Mouse (Mus musculus) fibroblast of lung, adult 2 months (primary cell): Measurements from ENCODE around the gene Acsf2.
A peak's percentile ranks its signal among the peaks of the same experiment; 100 is the strongest.
"Not testable (repeated sequence)": the region's sequence is repeated elsewhere in the genome, so short reads cannot be mapped to it uniquely, and the experiment has no call there.

ENCODE experiments used
- DNase-seq: peaks from one replicate; pipeline ENCODE4 v3.0.0-alpha.2; 2011; ENCODE audit warnings: low read depth

Acsf2 gene

DNA sequence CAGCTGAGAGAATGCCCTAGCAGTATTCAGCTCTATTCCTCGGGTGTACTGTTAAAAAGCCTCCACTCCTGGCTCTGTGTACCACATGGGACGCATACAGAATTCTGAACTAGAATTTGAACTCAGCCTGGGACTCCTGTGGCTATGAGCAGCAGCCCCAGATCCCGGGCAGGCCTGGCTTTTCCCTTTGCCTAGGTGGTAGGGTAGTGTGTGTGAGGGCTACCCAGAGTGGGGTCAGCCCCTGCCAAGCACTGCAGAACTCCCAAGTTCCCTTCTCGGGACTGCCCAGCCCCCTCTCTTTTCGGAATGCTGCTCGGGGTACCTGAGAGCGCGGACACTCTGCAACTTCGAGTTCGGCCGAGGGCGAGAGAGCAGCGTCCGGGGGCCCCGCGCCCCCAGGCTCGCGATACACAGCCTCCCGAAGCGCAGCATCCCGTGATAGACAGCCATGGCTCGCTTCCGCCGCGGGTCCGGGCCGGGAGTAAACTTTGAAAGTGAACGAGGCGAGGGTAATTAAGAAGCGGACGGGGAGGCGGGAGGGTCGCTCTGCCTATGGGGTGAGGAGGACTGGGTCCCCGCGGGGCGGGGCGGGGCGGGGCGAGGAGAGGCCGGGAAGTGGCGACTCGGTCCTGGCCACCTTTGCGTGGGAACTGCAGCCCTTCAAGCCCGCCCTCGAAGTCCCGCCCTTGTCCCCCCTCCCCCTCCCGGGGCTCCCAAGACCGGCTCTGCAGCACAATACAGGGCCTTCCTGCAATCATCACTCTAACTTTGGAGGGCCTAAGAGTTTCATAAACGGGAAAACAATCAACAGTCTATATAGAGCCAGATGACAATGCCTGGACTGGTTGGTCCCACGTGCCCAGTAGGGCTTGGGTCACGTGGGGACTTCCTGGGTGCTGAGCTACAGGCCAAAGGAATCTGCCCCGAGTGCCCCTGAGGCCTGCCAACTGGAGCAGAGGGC, at the start of gene Acsf2:
Acsf2 (minus strand) TSS at position 551 of the 961 bp plus-strand sequence.
- peak; percentile 52 for DNase-seq

DNA sequence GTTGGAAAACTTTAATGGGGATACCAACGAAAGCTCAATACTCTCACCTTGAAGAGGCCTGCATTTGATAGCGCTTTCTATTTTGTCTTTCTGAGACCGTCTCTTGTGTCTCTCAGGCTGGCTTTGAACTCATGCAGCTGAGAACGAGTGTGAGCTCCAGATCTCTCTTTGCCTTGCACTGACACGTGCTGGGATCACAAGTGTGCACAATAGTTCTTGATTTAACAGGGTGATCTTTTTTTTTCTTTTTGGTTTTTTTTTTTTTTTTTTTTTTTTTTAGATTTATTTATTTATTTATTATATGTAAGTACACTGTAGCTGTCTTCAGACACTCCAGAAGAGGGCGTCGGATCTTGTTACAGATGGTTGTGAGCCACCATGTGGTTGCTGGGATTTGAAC, 49.6 kb upstream of the Acsf2 start:
- DNase-seq = not testable (repeated sequence)

DNA sequence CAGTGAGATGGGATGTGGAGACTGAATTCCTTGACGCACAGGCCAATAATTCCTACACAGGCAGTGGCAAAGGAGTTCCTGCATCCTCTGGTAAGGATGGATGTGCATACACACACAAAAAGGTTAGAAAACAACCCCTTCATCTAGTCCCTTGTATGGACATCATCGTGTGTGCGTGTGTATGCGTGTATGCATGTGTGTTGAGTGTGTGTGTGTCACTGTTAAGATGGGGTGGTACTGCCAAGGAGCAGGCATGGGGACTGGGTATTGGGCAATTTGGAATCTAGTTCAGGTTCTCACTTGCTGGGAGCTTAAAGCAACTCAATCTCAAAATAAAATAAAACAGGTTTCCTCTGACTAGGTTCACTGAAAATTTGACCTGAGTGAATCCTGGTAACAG, 44.8 kb upstream of the Acsf2 start:
- no peak for DNase-seq

DNA sequence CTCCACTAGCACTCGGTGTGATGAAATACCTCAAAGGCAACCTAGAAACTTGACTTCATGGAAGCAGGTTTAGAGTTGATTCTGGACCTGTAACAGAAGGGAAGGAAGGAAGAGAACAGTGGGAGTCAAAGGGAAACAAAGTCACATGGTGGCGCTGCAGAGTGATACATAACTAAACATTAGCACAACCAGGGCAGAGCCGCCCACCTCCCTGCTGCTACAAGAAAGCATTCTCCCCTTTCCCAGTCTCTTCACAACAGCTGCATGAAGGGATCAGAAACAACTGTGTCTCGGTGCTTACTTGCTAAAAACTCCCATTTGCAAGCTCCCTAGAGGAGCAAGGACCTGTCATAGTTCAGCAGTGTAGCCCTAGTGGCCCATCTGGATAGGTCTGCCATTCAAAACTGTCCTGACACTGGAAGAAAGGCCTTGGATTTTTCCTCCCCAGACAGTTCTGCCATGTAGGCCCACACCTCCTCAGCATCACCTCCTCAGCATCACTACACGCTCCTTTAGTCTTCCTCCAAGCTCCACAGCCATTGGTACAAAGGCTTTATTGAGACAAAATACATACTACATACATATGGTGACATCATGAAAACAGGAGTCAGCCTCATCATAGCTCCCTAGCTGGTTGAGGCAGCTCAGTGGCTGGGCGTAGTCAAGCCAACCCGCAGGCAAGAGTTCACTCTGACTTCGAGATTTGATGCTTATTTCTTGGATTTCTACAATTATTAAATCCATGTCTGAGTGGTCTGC, 43.0 kb upstream of the Acsf2 start:
- no peak for DNase-seq

DNA sequence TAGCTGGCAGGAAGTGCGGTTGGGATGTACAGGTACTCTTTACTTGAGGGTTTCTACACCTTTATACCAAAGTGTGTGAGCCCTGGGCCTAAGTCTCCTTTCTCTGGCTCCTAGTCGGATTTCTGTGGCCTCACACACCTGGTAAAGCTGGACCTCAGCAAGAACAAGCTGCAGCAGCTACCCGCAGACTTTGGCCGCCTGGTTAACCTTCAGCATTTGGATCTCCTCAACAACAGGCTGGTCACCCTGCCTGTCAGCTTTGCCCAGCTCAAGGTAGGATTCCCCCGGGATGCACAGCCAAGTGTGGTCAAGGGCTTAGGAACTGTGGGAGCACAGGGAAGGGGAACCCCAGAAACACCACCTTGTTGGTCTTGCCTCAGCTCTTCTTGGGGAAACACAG, 32.8 kb upstream of the Acsf2 start:
- DNase-seq = no peak

DNA sequence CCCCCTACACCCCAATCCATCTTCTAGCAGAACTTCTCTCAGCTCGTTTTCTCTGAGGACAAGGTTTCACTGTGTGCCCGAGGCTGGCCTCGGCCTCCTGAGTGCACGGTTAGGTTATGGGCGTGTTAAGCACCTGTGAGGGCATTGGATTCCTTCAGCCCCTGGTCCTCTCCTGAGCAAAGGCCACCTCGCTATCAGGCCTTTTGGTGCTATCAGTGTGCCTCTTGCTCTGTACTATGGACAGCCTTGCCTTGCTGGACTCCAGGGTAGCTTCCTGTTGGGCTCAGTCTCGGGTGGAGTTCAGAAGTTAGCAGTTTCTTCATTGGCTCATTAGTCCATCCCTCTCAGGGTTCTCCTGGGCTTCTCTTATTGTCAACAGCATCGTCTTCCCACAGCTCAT, 31.3 kb upstream of the Acsf2 start:
- DNase-seq = no peak

DNA sequence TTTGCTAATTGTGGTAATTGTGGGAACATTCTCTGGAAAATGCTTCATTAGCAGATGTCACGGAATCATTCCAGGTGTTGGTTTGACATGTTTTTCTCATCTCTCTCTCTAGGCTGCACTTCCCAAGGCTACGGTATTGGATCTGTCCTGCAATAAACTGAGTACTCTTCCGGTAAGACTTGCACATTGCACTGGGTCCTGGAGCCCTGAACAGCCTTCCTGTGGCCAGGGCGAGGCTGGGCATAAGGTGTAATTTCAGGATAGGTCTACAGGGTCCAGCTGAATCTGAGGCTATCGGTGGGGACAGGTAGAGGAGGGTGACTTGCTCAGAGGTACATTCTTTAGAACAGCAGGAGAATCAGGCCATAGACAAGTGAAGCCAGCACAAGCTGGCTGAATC, 30.3 kb upstream of the Acsf2 start:
- no peak for DNase-seq

DNA sequence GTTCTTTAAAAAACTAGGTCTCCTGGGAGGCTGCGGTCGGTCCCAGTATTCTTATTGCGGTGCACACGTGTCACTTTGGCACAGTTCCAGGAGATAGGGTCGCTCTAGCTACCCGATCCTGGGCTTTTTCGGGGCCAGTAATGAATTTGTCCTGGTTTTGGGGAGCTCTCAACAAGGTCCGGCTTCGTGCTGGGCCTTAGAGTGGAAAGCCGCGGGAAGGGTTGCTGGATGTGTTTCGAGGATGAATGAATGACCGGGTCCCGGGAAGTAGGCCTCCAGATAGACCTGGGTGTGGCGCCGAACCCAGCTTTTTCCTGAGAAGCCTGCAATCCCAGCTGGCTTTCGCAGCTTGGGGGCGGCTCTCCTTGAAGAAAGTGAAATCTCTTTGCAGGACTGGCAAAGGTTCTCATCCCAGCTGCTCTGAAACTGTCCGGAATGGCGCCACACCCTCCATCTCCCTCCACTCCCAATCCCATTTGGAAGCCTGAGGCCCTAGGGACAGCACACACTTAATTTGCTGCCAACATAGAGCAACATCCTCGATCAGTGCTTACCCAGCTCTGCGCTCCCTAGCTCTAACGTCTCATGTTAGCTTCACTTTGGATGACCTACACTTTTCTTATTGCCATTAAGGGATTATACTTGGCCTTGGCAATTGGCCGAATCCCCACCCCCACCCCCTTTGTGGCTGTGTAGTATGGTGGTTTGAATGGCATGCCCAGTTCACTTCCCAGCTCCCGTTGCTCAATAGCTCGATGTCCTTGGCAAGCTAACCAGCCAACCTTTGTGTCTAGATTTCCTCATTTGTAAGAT, 28.7 kb upstream of the Acsf2 start:
- DNase-seq = no peak

DNA sequence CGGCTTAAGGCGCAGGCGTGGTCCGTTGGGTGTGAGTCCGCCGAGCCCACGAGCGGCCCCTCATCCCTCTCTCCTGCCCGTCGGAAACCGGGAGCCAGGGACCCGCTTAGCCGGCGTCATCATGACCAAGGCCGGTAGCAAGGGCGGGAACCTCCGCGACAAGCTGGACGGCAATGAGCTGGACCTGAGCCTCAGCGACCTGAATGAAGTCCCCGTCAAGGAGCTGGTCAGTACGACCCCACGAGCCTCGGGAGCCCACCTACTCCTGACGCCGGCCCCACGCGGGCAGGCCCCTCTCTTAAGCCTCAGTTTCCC, 28.2 kb upstream of the Acsf2 start:
- DNase-seq = no peak

DNA sequence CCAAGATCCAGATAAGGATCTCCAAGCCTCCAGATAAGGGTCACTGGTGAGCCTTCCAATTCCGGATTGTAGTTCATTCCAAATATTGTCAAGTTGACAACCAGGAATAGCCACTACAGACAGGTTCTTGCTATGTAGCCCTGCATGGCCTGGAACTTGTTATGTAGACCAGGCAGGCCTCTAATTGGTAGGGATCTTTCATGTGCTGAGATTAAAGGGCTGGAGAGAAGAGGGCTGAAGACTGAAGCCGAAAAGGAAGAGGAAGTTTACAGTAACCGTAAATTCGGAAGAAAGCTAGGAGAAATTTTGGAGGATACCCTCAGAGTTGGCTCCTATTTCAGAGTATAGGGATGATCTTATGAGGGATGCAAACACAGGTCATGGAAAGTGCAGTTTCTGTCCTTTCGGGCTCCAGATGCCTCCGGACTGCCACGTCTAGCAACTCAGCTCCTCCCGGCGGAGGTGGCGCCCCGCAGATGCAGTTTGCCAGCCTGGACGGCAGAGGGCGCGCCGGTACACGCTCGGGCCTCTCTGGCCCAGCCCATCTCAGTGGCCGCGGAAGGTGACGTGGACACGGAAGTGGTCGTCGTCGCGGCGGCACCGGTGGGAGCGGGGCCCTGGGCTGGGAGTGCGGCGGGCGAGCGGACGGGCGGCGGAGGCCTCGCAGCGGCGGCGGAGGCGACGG, 27.7 kb upstream of the Acsf2 start, which contains the start of gene Lrrc59:
Lrrc59 (plus strand) TSS at position 569 of the 685 bp plus-strand sequence.
- DNase-seq = peak; percentile 81

DNA sequence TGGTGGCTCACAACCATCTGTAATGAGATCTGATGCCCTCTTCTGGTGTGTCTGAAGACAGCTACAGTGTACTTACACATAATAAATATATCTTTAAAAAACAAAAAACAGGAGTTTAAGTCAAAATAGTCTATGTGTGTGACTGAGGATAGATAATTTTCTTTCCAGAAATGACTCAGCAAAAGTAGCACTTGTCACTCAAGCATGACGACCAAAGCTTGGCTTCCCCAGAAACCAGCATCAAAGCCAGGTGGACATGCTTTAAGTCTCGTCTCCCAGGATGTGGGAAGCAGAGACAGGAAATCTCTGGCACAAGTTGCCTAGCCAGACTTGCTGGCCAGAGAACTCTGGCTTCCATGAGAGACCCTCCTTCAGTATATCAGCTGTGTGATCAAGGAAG, 20.5 kb upstream of the Acsf2 start:
- no peak for DNase-seq

DNA sequence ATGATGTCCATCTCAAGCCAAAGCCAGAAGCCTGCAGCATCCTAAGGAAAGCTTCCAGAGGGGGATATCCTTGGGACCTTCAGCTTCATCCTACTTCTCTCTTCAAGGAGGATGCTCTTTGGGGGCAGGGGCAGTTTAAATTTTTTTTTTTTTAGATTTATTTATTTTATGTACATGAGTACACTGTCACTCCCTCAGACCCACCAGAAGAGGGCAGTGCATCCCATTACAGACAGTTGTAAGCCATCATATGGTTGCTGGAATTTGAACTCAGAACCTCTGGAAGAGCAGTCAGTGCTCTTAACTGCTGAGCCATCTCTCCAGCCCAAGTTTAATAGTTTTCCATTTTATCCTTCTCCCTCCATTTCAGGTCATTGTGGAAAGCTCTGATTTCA, 19.8 kb upstream of the Acsf2 start:
- DNase-seq = no peak

DNA sequence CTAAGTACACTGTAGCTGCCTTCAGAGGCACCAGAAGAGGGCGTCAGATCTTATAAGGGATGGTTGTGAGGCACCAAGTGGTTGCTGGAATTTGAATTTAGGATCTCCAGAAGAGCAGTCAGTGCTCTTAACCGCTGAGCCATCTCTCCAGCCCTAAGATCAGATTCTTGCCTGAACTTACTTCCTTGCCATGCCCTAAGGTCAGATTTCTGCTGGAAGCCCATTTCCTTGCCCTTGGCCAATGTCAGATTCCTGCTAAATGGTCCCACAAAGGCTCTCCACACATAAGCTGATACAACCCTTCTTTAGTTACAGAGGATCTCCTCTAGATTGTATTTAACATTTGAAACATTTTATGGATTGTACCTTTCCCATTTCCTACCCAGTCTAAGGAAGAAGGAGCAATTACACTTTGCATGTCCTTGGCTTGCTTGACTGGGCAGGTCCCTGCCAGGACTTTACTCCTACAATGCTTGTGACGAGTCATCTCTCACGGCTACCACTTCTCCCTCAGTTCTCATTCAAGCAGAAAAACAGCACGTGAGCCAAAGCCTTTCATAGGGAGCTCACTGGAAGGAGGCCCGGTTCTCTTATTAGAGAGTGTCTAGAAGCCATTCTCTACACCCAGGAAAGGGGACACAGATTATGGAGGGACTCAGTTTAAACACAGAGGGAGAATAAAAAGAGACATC, 19.2 kb upstream of the Acsf2 start:
- DNase-seq = no peak

DNA sequence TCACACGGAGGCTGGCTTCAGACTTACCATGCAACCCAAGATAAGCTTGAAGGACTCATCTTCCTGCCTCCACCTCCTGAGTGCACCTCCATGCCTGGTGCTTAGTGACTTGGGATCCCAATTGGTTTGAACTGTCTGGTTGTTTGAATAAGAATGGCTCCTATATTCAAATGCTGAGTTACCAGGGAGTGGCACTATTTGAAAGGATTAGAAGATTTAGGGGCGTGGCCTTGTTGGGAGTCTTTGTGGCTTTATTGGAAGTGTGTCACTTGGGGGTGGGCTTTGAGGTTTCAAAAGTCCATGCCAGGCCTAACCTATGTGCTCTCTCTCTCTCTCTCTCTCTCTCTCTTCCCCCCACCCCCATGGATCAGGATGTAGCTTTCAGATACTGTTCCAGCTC, 16.0 kb upstream of the Acsf2 start:
- no peak for DNase-seq

DNA sequence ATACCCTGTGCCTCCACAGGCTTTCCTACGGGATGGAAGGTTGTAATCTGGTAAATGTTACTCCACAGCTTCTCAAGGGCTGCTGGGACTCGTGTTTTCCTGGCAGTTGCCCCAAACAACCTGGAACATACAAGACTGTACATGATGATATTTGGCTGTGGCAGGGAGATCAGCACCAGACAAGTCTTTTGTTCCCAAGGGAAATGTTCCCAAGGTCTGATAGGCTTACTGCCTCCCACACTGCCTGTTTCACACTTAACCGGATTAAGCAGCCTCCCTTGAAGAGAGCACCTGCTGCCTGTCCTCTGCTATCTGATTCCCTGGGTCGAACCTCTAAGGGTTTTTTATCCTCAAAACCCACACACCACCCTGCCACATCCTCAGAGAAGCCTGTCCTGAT, 13.8 kb upstream of the Acsf2 start:
- no peak for DNase-seq

DNA sequence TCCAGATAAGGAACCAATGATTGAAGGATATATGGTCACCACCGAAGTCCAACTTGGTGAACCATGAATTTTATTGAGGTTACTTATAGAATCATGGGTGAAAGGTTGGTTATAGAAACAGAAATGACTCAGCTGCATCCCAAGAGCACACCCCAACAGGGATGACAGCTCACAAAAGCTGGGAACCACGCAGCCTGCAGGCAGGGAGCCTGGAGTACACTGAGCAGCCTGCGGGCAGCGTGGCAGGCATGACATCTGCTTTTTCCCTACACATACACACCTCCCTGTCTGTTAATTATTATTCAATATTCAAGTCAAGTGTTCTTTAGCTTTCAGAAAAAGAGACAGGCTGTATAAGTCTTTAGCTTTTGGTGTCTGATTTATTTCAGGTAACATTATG, 12.9 kb upstream of the Acsf2 start:
- DNase-seq = no peak

DNA sequence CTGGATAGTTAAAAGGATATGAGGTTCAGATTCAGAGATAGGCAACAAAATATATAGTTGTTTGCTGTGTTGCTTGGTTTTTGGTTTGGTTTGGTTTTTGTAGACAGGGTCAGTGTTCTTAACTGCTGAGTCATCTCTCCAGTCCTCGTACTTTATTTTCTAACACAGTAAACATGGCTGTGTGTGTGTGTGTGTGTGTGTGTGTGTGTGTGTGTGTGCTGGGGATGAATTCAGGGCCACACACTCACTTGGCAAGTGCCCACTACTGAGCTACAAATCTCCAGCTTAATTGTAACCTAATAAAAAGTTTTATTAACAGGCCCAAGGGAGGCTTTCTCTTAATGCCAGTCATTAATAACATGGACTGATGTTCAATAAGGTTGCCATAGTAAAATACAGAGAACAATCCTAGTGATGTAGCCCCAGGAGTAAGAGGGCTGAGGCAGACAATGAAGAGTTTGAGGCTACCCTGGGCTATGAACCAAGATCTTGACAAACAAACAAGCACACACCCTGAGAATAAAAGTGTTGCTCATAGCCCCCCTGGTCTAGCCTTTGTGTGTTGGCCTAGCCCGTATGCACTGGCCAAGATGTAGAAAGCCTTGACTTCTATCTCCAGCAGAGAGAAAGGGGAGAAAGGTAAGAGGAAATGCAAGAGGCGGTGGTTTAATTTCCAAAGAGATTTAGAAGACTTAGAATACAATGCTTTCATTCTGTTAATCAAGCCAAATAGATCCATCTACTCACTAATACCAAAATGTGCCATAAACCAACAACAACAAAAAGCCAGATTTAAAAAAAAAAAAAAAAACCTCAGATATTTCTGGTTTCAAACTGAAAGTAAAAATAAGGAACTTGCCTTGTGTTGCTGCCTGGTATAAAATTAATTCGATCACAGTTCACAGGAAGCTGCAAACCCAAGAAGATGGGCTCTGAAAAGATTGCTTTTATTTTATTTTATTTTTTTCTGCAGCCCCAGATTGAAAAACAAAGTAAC, 9.4 kb upstream of the Acsf2 start:
- no peak for DNase-seq

DNA sequence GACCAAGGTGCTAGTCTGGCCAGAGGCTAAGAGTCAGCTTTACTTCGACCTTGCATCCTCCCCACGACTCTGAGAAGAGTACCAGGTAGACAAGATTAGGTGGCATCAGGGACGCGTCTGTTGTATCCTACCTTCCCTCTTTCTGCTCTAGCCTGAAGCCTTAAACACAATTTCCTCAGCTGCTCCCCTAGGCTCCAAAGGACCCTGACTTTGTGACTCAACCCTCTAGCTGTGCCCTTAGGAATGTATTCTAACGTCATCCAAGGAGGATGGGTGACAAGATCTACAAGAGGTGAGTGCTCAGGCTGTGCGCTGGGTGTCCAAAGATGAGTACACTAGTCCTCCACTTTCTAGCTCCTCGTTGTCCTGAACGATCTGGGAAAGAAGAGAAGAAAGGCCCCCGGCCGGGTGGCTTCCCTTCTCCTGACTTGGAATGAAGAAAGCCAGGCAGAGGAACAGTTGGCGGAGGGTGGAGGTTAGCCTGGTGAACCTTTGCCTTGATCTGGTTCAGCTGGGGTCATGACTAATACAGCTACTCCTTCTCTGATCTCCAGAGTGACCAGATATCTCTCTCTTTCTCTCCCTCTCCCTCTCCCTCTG, 785 bp upstream of the Acsf2 start:
- no peak for DNase-seq

DNA sequence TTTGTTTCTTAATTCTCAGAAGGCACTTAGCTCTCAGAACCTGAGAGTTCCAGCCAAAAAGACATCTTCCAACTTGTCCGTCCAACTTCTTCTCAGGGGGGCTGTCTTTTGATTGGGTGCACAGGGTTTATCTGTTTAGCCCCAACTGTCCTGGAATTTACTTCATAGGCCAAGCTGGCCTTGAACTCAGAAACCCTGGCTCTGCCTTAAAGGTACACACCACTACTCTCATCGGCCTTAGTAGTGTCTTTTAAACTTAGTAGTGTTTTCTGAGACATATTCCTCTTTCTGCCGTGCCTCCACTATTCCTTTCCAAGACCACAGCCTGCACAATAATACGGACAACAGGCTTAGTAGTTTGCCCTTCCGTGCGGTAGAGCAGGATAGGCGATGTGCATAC, 1.2 kb downstream of the Acsf2 start:
- DNase-seq = no peak
